Mouse (Mus musculus) CH12.LX (cell line): Measurements from ENCODE around the gene Nfatc2ip.

Source experiments
- CTCF ChIP-seq, 2 experiments: IDR thresholded peaks in 1 of 2; conservative IDR thresholded peaks in 1 of 2; 2 replicates each; pipeline ENCODE4 v1.5.1; 2011 to 2012; ENCODE audit warnings: low read depth in 2 of 2, low read length in 2 of 2, improper control_type of control experiment in 1 of 2, inconsistent platforms in 1 of 2, mild to moderate bottlenecking in 1 of 2, moderate library complexity in 1 of 2
- JUN ChIP-seq: IDR thresholded peaks from 2 replicates; pipeline ENCODE4 v1.6.1; 2011; ENCODE audit warnings: low read depth, mild to moderate bottlenecking, low read length, improper control_type of control experiment, moderate library complexity; ENCODE audit not compliant: insufficient read depth
- MAX ChIP-seq: IDR thresholded peaks from 2 replicates; pipeline ENCODE4 v1.6.1; 2011; ENCODE audit warnings: low read length, improper control_type of control experiment
- MYC ChIP-seq: IDR thresholded peaks from 2 replicates; pipeline ENCODE4 v1.6.1; 2011; ENCODE audit warnings: low read depth, mild to moderate bottlenecking, improper control_type of control experiment, low read length
- NELFE ChIP-seq: IDR thresholded peaks from 2 replicates; pipeline ENCODE4 v1.6.1; 2011; ENCODE audit warnings: low read depth, low read length, improper control_type of control experiment
- POLR2A ChIP-seq: IDR thresholded peaks from 2 replicates; pipeline ENCODE4 v1.6.1; 2011; ENCODE audit warnings: low read depth, mild to moderate bottlenecking, improper control_type of control experiment, low read length
- POLR2AphosphoS2 ChIP-seq: IDR thresholded peaks from 2 replicates; pipeline ENCODE4 v1.6.1; 2011; ENCODE audit warnings: low read depth, low read length, improper control_type of control experiment
- SIN3A ChIP-seq: IDR thresholded peaks from 2 replicates; pipeline ENCODE4 v1.6.1; 2012; ENCODE audit warnings: low read length, improper control_type of control experiment, inconsistent platforms
- SMC3 ChIP-seq: IDR thresholded peaks from 2 replicates; pipeline ENCODE4 v1.6.1; 2011; ENCODE audit warnings: low read depth, low read length, improper control_type of control experiment
- TCF12 ChIP-seq: IDR thresholded peaks from 2 replicates; pipeline ENCODE4 v1.6.1; 2014; ENCODE audit warnings: low read depth, mild to moderate bottlenecking, inconsistent platforms, low read length, improper control_type of control experiment
- USF1 ChIP-seq: IDR thresholded peaks from 2 replicates; pipeline ENCODE4 v1.6.1; 2014; ENCODE audit warnings: low read depth, mild to moderate bottlenecking, inconsistent platforms, low read length, improper control_type of control experiment
- USF2 ChIP-seq: conservative IDR thresholded peaks from 2 replicates; pipeline ENCODE4 v1.6.1; 2011; ENCODE audit warnings: low read depth, low read length, improper control_type of control experiment
- ZC3H11A ChIP-seq: IDR thresholded peaks from 2 replicates; pipeline ENCODE4 v1.6.1; 2012; ENCODE audit warnings: low read depth, mild to moderate bottlenecking, inconsistent platforms, low read length, improper control_type of control experiment

- TF ChIP-seq NELFE (no peak), SMC3 (no peak), POLR2AphosphoS2 (no peak), CTCF (conservative IDR thresholded peaks at IDR 0.05 in 1 of 2, IDR thresholded peaks at IDR 0.05 in 1 of 2; ENCODE audit: low read depth in 2 of 2, low read length in 2 of 2) (no peak), MAX (no peak), JUN (no peak), USF1 (no peak), POLR2A (no peak), MYC (no peak), ZC3H11A (no peak), USF2 (no peak), TCF12 (0 out of 2 replicates have a peak, but pooled peaks have one; percentile 43), SIN3A (no peak)
These were observed 27.6 kb upstream of the Nfatc2ip start for GRCm38 (mm10) chr7:126424161-126424560.
